Mouse (Mus musculus): Measurements from ENCODE around the gene Ndufaf1. TPM values are rescaled to one million over a fixed set of nuclear protein-coding genes. Genes with fewer than 3 reads are reported as not detected.
"Not testable (repeated sequence)": the region's sequence is repeated elsewhere in the genome, so short reads cannot be mapped to it uniquely, and the experiment has no call there.

Ndufaf1 gene
- polyA plus RNA-seq, 1 experiment from 2014 or later: 36.7 TPM

- WGBS: 98% methylated on average over 2 of the region's 2 CpGs
- Histone ChIP-seq H3K36me3 (ENCODE audit: control insufficient read depth, insufficient read depth) (no peaks in the 10 kb centered on the region), H3K4me1 (replicated peaks; ENCODE audit: control insufficient read depth, insufficient read depth, low read length) (peaks cover 12% of the 10 kb centered on the region), H3K9ac (replicated peaks; ENCODE audit: low read depth, low read length) (no peak overlapping the region), H3K9me3 (ENCODE audit: control insufficient read depth, low read length) (no peaks in the 10 kb centered on the region), H3K27me3 (replicated peaks; ENCODE audit: control insufficient read depth, insufficient read depth, low read length) (no peaks in the 10 kb centered on the region), H3K27ac (ENCODE audit: low read length) (no peak overlapping the region), H3K4me3 (replicated peaks; ENCODE audit: low read length) (no peak overlapping the region), H3K4me2 (ENCODE audit: low read length) (0 out of 2 replicates have a peak overlapping the region, but pooled peaks have one; percentile 2)
- no peak for ATAC-seq
Measured at GRCm38 (mm10) chr2:119621302-119621701, 41.3 kb downstream of the Ndufaf1 start.

GRCm38 (mm10) chr2:119619002-119619401 lies 43.6 kb downstream of the Ndufaf1 start:
- H3K27ac ChIP-seq (ENCODE audit: low read length); H3K36me3 ChIP-seq (ENCODE audit: control insufficient read depth, insufficient read depth); H3K9me3 ChIP-seq (ENCODE audit: control insufficient read depth, low read length); H3K27me3 ChIP-seq (replicated peaks; ENCODE audit: control insufficient read depth, insufficient read depth, low read length); ATAC-seq: not testable (repeated sequence)
- H3K9ac ChIP-seq (replicated peaks; ENCODE audit: low read depth, low read length): peak overlapping the region; percentile 27
- H3K4me3 ChIP-seq (replicated peaks; ENCODE audit: low read length): peak overlapping the region; percentile 58
- peak overlapping the region; percentile 72 for H3K4me2 ChIP-seq (ENCODE audit: low read length)
- 7% methylated on average over 6 of the region's 6 CpGs for WGBS
- peaks cover 12% of the 10 kb centered on the region for H3K4me1 ChIP-seq (replicated peaks; ENCODE audit: control insufficient read depth, insufficient read depth, low read length)

GRCm38 (mm10) chr2:119618199-119618982 lies 44.2 kb downstream of the Ndufaf1 start, which contains the start of the genes Nusap1 and Oip5:
Gene Nusap1, plus strand, starts transcription at chr2:119618298.
Gene Oip5, minus strand, starts transcription at chr2:119618469.
- no peak within 1 kb of the TSS for H3K27ac ChIP-seq (ENCODE audit: low read length)
- whole genome bisulfite sequencing: under 1% methylated on average over 55 of the region's 55 CpGs
- ATAC-seq: peak; percentile 100

GRCm38 (mm10) chr2:119617841-119618198 lies 44.8 kb downstream of the Ndufaf1 start:
- ATAC-seq: no peak
- Histone ChIP-seq H3K4me1 (replicated peaks; ENCODE audit: control insufficient read depth, insufficient read depth, low read length) (peaks cover 12% of the 10 kb centered on the region), H3K4me2 (ENCODE audit: low read length) (peak overlapping the region; percentile 78), H3K27ac (ENCODE audit: low read length) (no peak overlapping the region), H3K27me3 (replicated peaks; ENCODE audit: control insufficient read depth, insufficient read depth, low read length) (no peaks in the 10 kb centered on the region), H3K9ac (replicated peaks; ENCODE audit: low read depth, low read length) (peak overlapping the region; percentile 39), H3K9me3 (ENCODE audit: control insufficient read depth, low read length) (no peaks in the 10 kb centered on the region), H3K4me3 (replicated peaks; ENCODE audit: low read length) (peak overlapping the region; percentile 58), H3K36me3 (ENCODE audit: control insufficient read depth, insufficient read depth) (no peaks in the 10 kb centered on the region)
- WGBS: under 1% methylated on average over 13 of the region's 13 CpGs

More at GRCm38 (mm10) chr2:119618199-119618982, 44.2 kb downstream of the Ndufaf1 start, which contains the start of the genes Nusap1 and Oip5:
- Histone ChIP-seq H3K9ac (replicated peaks; ENCODE audit: low read depth, low read length) (peak within 1 kb of the TSS; percentile 39), H3K36me3 (ENCODE audit: control insufficient read depth, insufficient read depth) (no peaks in the 10 kb centered on the region), H3K4me2 (ENCODE audit: low read length) (peak within 1 kb of the TSS; percentile 78), H3K4me1 (replicated peaks; ENCODE audit: control insufficient read depth, insufficient read depth, low read length) (peaks cover 12% of the 10 kb centered on the region), H3K27me3 (replicated peaks; ENCODE audit: control insufficient read depth, insufficient read depth, low read length) (no peaks in the 10 kb centered on the region), H3K4me3 (replicated peaks; ENCODE audit: low read length) (peak within 1 kb of the TSS; percentile 58), H3K9me3 (ENCODE audit: control insufficient read depth, low read length) (no peaks in the 10 kb centered on the region)

- Histone ChIP-seq H3K9me3 (ENCODE audit: control insufficient read depth, low read length) (no peaks in the 10 kb centered on the region), H3K9ac (replicated peaks; ENCODE audit: low read depth, low read length) (no peak overlapping the region), H3K27me3 (replicated peaks; ENCODE audit: control insufficient read depth, insufficient read depth, low read length) (no peaks in the 10 kb centered on the region), H3K4me3 (replicated peaks; ENCODE audit: low read length) (no peak overlapping the region), H3K27ac (ENCODE audit: low read length) (no peak overlapping the region), H3K36me3 (ENCODE audit: control insufficient read depth, insufficient read depth) (peaks cover 9% of the 10 kb centered on the region), H3K4me1 (replicated peaks; ENCODE audit: control insufficient read depth, insufficient read depth, low read length) (peaks cover 4% of the 10 kb centered on the region; the same call in 1 of the 2 replicates), H3K4me2 (ENCODE audit: low read length) (no peak overlapping the region)
- WGBS: 94% methylated on average over 4 of the region's 4 CpGs
- no peak for ATAC-seq
Measured at GRCm38 (mm10) chr2:119607023-119607422, 55.6 kb downstream of the Ndufaf1 start.

Other genes with a start within 250 kb of the Ndufaf1 start
- 4.0 and 4.1 TPM in 2 replicates for gene Ino80, start 185.1 kb downstream of the Ndufaf1 start, polyA plus RNA-seq (2015; fragmentation: Nextera tagmentation; extraction: Ambion mirVana)
- gene Exd1, start 115.2 kb downstream of the Ndufaf1 start, polyA plus RNA-seq (2015; fragmentation: Nextera tagmentation; extraction: Ambion mirVana): 1.1 and 1.6 TPM in 2 replicates
- gene Chp1, start 115.1 kb downstream of the Ndufaf1 start, polyA plus RNA-seq (2015; fragmentation: Nextera tagmentation; extraction: Ambion mirVana): 78.6 and 78.8 TPM in 2 replicates
- gene Nusap1, start 44.5 kb downstream of the Ndufaf1 start, polyA plus RNA-seq (2015; fragmentation: Nextera tagmentation; extraction: Ambion mirVana): 29.6 and 35.9 TPM in 2 replicates
- 10.3 and 12.0 TPM in 2 replicates for gene Oip5, start 44.4 kb downstream of the Ndufaf1 start, polyA plus RNA-seq (2015; fragmentation: Nextera tagmentation; extraction: Ambion mirVana)
- gene Rtf1, start 12.2 kb upstream of the Ndufaf1 start, polyA plus RNA-seq (2015; fragmentation: Nextera tagmentation; extraction: Ambion mirVana): 53.3 and 53.9 TPM in 2 replicates
- 1.1 and 1.4 TPM in 2 replicates for gene Itpka, start 79.5 kb upstream of the Ndufaf1 start, polyA plus RNA-seq (2015; fragmentation: Nextera tagmentation; extraction: Ambion mirVana)
- gene Ltk, start 97.6 kb upstream of the Ndufaf1 start, polyA plus RNA-seq (2015; fragmentation: Nextera tagmentation; extraction: Ambion mirVana): 0.28 and 0.43 TPM in 2 replicates
- 19.9 and 20.5 TPM in 2 replicates for gene Rpap1, start 124.7 kb upstream of the Ndufaf1 start, polyA plus RNA-seq (2015; fragmentation: Nextera tagmentation; extraction: Ambion mirVana)
- gene Tyro3, start 134.9 kb upstream of the Ndufaf1 start, polyA plus RNA-seq (2015; fragmentation: Nextera tagmentation; extraction: Ambion mirVana): 17.3 and 17.6 TPM in 2 replicates
- 29.0 and 29.5 TPM in 2 replicates for gene Mga, start 234.4 kb upstream of the Ndufaf1 start, polyA plus RNA-seq (2015; fragmentation: Nextera tagmentation; extraction: Ambion mirVana)